Mouse (Mus musculus) liver, embryonic 13.5 days (tissue): ENCODE measurements around the gene Ctps2. TPM values are rescaled to one million over a fixed set of nuclear protein-coding genes. Genes with fewer than 3 reads are reported as not detected.

Experiments used
- ATAC-seq: fragments of 200-750 bp; cut with Nextera tagmentation; 2 replicates; pipeline ENCODE4 v1.8.0; 2017; ENCODE audit warnings: low read depth, mild to moderate bottlenecking, moderate number of reproducible peaks, moderate library complexity
- DNase-seq: peaks from one replicate; pipeline ENCODE4 v3.0.0; 2022
- H3K27ac ChIP-seq: fragments of 300-500 bp; sonication (generic); 2 replicates; pipeline ENCODE4 v1.5.1; 2015; ENCODE audit warnings: moderate library complexity, mild to moderate bottlenecking, inconsistent platforms
- H3K27me3 ChIP-seq: fragments of 300-500 bp; sonication (generic); 2 replicates; pipeline ENCODE4 v1.6.1; 2015; ENCODE audit warnings: mild to moderate bottlenecking, inconsistent platforms
- H3K36me3 ChIP-seq: fragments of 300-500 bp; sonication (generic); 2 replicates; pipeline ENCODE4 v1.6.1; 2015; ENCODE audit warnings: mild to moderate bottlenecking, inconsistent platforms
- H3K4me1 ChIP-seq: fragments of 300-500 bp; sonication (generic); replicated peaks from 2 replicates; pipeline ENCODE4 v1.6.1; 2015; ENCODE audit warnings: inconsistent platforms
- H3K4me2 ChIP-seq: fragments of 300-500 bp; sonication (generic); 2 replicates; pipeline ENCODE4 v1.6.1; 2015; ENCODE audit warnings: inconsistent platforms, mild to moderate bottlenecking, moderate library complexity
- H3K4me3 ChIP-seq: fragments of 300-500 bp; sonication (generic); replicated peaks from 2 replicates; pipeline ENCODE4 v1.5.1; 2015; ENCODE audit warnings: mild to moderate bottlenecking, inconsistent platforms
- H3K9ac ChIP-seq: fragments of 300-500 bp; sonication (generic); 2 replicates; pipeline ENCODE4 v1.6.1; 2015; ENCODE audit warnings: mild to moderate bottlenecking, inconsistent platforms
- H3K9me3 ChIP-seq: fragments of 300-500 bp; sonication (generic); replicated peaks from 2 replicates; pipeline ENCODE4 v1.6.1; 2016; ENCODE audit warnings: inconsistent platforms
- WGBS: fragments of 180-500 bp; shearing (Covaris S2); methylation state at CpG from one replicate; pipeline ENCODE4 v1.1.7; 2015; ENCODE audit not compliant: insufficient replicate concordance; 5-methylcytosine and 5-hydroxymethylcytosine counted together
- microRNA counts: library from miRNA; unstranded; fragments of <30 nt; microRNA quantifications from one replicate; lab custom pipeline; 2016
- microRNA-seq: library from miRNA; unstranded; fragments of <30 nt; microRNA quantifications from one replicate; pipeline ENCODE4, GENCODE M21; 2016
- polyA plus RNA-seq: library from polyadenylated mRNA; unstranded; fragments of >200 nt; fragmentation: Nextera tagmentation; extraction: Ambion mirVana; gene quantifications from 2 replicates; pipeline ENCODE4 v1.2.1, GENCODE M21; 2015

The Ctps2 gene
- polyA plus RNA-seq, 1 experiment from 2014 or later: 45.8 TPM

DNA sequence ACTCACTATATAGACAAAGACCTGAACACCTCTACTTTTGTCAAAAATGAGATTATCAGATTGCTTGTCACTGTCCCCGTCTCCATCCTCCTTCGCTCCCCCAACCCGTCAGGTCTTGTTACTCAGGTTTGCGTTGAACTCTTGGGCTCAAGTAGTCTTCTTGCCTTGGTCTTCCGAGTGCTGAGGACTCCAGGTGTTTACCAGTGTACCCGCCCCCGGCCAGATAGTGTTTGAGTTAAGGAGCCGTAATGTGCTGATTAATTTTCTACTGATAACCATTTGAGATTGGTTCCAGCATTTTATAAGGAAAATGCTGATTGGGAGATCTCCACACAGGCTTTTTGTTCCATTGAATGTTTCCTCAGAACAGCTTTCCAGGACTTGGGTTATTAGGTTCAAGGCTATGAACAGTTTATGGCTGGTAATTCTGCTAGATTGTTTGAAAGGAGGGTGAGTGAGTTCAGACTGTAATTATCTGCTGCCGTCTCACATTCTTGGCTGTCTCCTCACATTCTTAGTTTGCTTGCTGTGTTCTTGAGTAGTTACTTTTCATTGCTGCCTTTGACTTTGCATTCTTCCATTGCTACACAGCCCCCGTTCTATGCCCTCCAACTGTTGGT lies 85.9 kb downstream of the Ctps2 start:
- DNase-seq (no peak), ATAC-seq (no peak)

GRCm38 (mm10) chrX:162991396-162991795 lies 90.4 kb downstream of the Ctps2 start:
- Histone ChIP-seq H3K4me3 (no peak overlapping the region), H3K9me3 (no peaks in the 10 kb centered on the region), H3K36me3 (no peaks in the 10 kb centered on the region), H3K9ac (no peak overlapping the region), H3K27me3 (no peaks in the 10 kb centered on the region), H3K27ac (no peak overlapping the region), H3K4me1 (no peaks in the 10 kb centered on the region), H3K4me2 (no peak overlapping the region)
- DNase-seq (no peak), ATAC-seq (no peak)
- WGBS: 63% methylated on average over 4 of the region's 4 CpGs

More for the DNA sequence above, 85.9 kb downstream of the Ctps2 start:
- no peak overlapping the region for H3K4me3 ChIP-seq
- no peak overlapping the region for H3K27ac ChIP-seq
- no peaks in the 10 kb centered on the region for H3K4me1 ChIP-seq
- H3K36me3 ChIP-seq: no peaks in the 10 kb centered on the region
- no peak overlapping the region for H3K4me2 ChIP-seq
- no peaks in the 10 kb centered on the region for H3K27me3 ChIP-seq
- no peak overlapping the region for H3K9ac ChIP-seq
- no peaks in the 10 kb centered on the region for H3K9me3 ChIP-seq
- 83% methylated on average over 10 of the region's 10 CpGs for WGBS

DNA sequence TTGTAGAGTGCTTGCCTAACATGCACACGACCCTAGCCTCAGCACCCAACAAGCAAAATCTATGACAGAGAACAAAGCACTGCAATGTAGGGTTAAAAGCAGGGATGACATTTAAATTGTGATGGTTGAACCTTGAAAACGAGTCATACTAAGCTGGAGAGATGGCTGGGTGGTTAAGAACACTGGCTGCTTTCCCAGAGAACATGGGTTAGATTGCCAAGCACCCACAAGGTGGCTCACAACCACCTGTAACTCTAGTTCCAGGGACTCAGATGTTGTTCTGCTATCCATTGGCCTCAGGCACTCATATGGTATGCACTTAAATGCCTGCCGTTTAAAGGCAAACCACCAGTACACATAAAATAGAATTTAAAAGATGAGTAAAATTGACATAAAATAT lies 91.1 kb downstream of the Ctps2 start:
- 51% methylated on average over 3 of the region's 3 CpGs for WGBS
- Histone ChIP-seq H3K27ac (no peak overlapping the region), H3K9ac (no peak overlapping the region), H3K4me1 (no peaks in the 10 kb centered on the region), H3K9me3 (no peaks in the 10 kb centered on the region), H3K36me3 (no peaks in the 10 kb centered on the region), H3K27me3 (no peaks in the 10 kb centered on the region), H3K4me3 (no peak overlapping the region), H3K4me2 (no peak overlapping the region)
- ATAC-seq: no peak
- no peak for DNase-seq

- H3K9me3 ChIP-seq: no peaks in the 10 kb centered on the region
- no peak overlapping the region for H3K27ac ChIP-seq
- no peaks in the 10 kb centered on the region for H3K36me3 ChIP-seq
- 0 out of 2 replicates have a peak, but pooled peaks cover 2% of the 10 kb centered on the region for H3K4me1 ChIP-seq
- H3K27me3 ChIP-seq: no peaks in the 10 kb centered on the region
- DNase-seq (no peak), ATAC-seq (no peak)
- no peak overlapping the region for H3K9ac ChIP-seq
- no peak overlapping the region for H3K4me2 ChIP-seq
- no peak overlapping the region for H3K4me3 ChIP-seq
Measured at GRCm38 (mm10) chrX:163027864-163028263, 126.8 kb downstream of the Ctps2 start.

DNA sequence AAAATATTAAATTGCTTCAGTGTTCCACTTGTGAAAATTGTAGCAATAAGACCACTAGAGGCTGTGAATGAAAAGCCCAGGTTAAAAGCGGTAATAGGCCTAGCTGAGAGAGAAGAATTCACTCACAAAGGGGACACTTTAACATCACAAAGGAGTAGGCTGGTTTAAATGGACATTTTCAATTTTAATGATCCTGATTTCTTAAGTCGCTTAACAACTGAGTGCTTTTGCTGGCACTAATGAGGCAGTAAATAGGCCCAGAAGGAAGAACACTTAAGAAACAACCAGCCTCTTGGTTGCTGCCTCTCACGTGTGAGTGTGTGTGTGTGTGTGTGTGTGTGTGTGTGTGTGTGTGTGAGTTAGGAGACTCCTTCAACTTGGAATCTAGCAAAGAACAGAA lies 137.7 kb downstream of the Ctps2 start:
- H3K4me2 ChIP-seq: no peak overlapping the region
- no peak overlapping the region for H3K9ac ChIP-seq
- H3K36me3 ChIP-seq: no peaks in the 10 kb centered on the region
- ATAC-seq (no peak), DNase-seq (no peak)
- peaks cover 2% of the 10 kb centered on the region; the same call in 1 of the 2 replicates for H3K27me3 ChIP-seq
- no peak overlapping the region for H3K4me3 ChIP-seq
- no peaks in the 10 kb centered on the region for H3K9me3 ChIP-seq
- H3K27ac ChIP-seq: no peak overlapping the region
- H3K4me1 ChIP-seq: no peaks in the 10 kb centered on the region
- WGBS: 54% methylated on average over 3 of the region's 3 CpGs

GRCm38 (mm10) chrX:163042771-163043170 lies 141.7 kb downstream of the Ctps2 start:
- 75% methylated on average over 1 of the region's 1 CpGs for WGBS
- H3K4me1 ChIP-seq: no peaks in the 10 kb centered on the region
- no peak for ATAC-seq
- H3K9ac ChIP-seq: no peak overlapping the region
- H3K9me3 ChIP-seq: no peaks in the 10 kb centered on the region
- no peak overlapping the region for H3K4me2 ChIP-seq
- no peak overlapping the region for H3K4me3 ChIP-seq
- DNase-seq: no peak
- H3K27me3 ChIP-seq: 0 out of 2 replicates have a peak, but pooled peaks cover 2% of the 10 kb centered on the region
- no peaks in the 10 kb centered on the region for H3K36me3 ChIP-seq
- no peak overlapping the region for H3K27ac ChIP-seq

GRCm38 (mm10) chrX:163063936-163064335 lies 162.9 kb downstream of the Ctps2 start:
- H3K9ac ChIP-seq: no peak overlapping the region

More at GRCm38 (mm10) chrX:163063936-163064335, 162.9 kb downstream of the Ctps2 start:
- no peak for ATAC-seq
- Histone ChIP-seq H3K4me1 (no peaks in the 10 kb centered on the region), H3K27me3 (no peaks in the 10 kb centered on the region), H3K9me3 (no peaks in the 10 kb centered on the region), H3K36me3 (no peaks in the 10 kb centered on the region), H3K4me2 (no peak overlapping the region), H3K4me3 (no peak overlapping the region), H3K27ac (no peak overlapping the region)
- DNase-seq: no peak
- WGBS: 31% methylated on average over 1 of the region's 1 CpGs

MicroRNA genes within 50 kb of the gene (microRNA counts, 519-probe panel; counts per million panel counts)
- microRNA mmu-miR-3473 (lab: Ali Mortazavi, UCI): 114 counts per million

Small RNAs within 50 kb of the gene (microRNA-seq; reads per million reads assigned to microRNA genes)
- not detected for gene Mir3473a

Other genes with a start within 250 kb of the Ctps2 start
- gene Rbbp7, start 140.8 kb upstream of the Ctps2 start, polyA plus RNA-seq: 265 and 297 TPM in 2 replicates
- gene Txlng, start 71.8 kb upstream of the Ctps2 start, polyA plus RNA-seq: 8.6 and 10.0 TPM in 2 replicates
- 13.2 and 16.8 TPM in 2 replicates for gene Syap1, start 12.8 kb upstream of the Ctps2 start, polyA plus RNA-seq
- 3.4 and 4.9 TPM in 2 replicates for gene S100g, start 63.4 kb downstream of the Ctps2 start, polyA plus RNA-seq